Mouse (Mus musculus) G1E (cell line): Measurements from ENCODE around the gene Cryba4. TPM values are rescaled to one million over a fixed set of nuclear protein-coding genes. Genes with fewer than 3 reads are reported as not detected.

Source experiments
- ATAC-seq: 2 replicates; pipeline ENCODE4 v1.8.0; 2016; ENCODE audit warnings: mild to moderate bottlenecking; ENCODE audit not compliant: insufficient number of reproducible peaks, poor library complexity, low FRiP score, severe bottlenecking; ENCODE audit errors: extremely low read depth
- DNase-seq: peaks from one replicate; pipeline ENCODE4 v3.0.0; 2012; ENCODE audit warnings: low spot score
- H3K27me3 ChIP-seq: 2 replicates; pipeline ENCODE4 v1.6.1; 2012; ENCODE audit warnings: mild to moderate bottlenecking, low read length, inconsistent platforms; ENCODE audit not compliant: insufficient read depth
- H3K36me3 ChIP-seq: replicated peaks from 2 replicates; pipeline ENCODE3; 2012; ENCODE audit warnings: mild to moderate bottlenecking, inconsistent platforms
- H3K4me1 ChIP-seq: 2 replicates; pipeline ENCODE4 v1.6.1; 2012; ENCODE audit warnings: low read depth, low read length, inconsistent platforms, mixed read lengths; ENCODE audit not compliant: insufficient read depth
- H3K4me3 ChIP-seq: 2 replicates; pipeline ENCODE4 v1.5.1; 2012; ENCODE audit warnings: low read depth, mild to moderate bottlenecking, inconsistent platforms, low read length, moderate library complexity, mixed read lengths
- H3K9me3 ChIP-seq: replicated peaks from 2 replicates; pipeline ENCODE4 v1.6.1; 2012; ENCODE audit warnings: inconsistent platforms
- CTCF ChIP-seq: IDR thresholded peaks from 2 replicates; pipeline ENCODE4 v1.5.1; 2012; ENCODE audit warnings: low read depth, low read length, inconsistent platforms, mixed read lengths
- GATA1 ChIP-seq: IDR thresholded peaks from 2 replicates; pipeline ENCODE4 v1.6.1; 2012; ENCODE audit warnings: borderline replicate concordance, low read length, inconsistent platforms, mixed read lengths
- GATA2 ChIP-seq: IDR thresholded peaks from 2 replicates; pipeline ENCODE4 v1.6.1; 2012; ENCODE audit warnings: low read depth, low read length, inconsistent platforms, borderline replicate concordance
- POLR2AphosphoS5 ChIP-seq: IDR thresholded peaks from 2 replicates; pipeline ENCODE4 v1.6.1; 2012; ENCODE audit warnings: low read depth, low read length, inconsistent platforms; ENCODE audit not compliant: insufficient replicate concordance
- TAL1 ChIP-seq: conservative IDR thresholded peaks from 2 replicates; pipeline ENCODE4 v1.6.1; 2012; ENCODE audit warnings: low read depth, low read length, inconsistent platforms, mixed read lengths
- polyA plus RNA-seq: library from polyadenylated mRNA; stranded (reverse); fragments of >175 nt; gene quantifications from 2 replicates; pipeline ENCODE4 v1.2.3, GENCODE M21; 2012
- total RNA-seq, 2 experiments: library from RNA; stranded (forward) in 1 of 2; stranded (reverse) in 1 of 2; fragments of 200-1000 nt in 1 of 2; fragments of >200 nt in 1 of 2; fragmentation: Nextera tagmentation in 1 of 2; gene quantifications; 2 replicates each; pipeline ENCODE4 v1.2.3; 2014 to 2017

Cryba4 gene
- total and polyA plus RNA-seq, 3 experiments = 0.43 to 0.98 TPM; not detected in 1

DNA sequence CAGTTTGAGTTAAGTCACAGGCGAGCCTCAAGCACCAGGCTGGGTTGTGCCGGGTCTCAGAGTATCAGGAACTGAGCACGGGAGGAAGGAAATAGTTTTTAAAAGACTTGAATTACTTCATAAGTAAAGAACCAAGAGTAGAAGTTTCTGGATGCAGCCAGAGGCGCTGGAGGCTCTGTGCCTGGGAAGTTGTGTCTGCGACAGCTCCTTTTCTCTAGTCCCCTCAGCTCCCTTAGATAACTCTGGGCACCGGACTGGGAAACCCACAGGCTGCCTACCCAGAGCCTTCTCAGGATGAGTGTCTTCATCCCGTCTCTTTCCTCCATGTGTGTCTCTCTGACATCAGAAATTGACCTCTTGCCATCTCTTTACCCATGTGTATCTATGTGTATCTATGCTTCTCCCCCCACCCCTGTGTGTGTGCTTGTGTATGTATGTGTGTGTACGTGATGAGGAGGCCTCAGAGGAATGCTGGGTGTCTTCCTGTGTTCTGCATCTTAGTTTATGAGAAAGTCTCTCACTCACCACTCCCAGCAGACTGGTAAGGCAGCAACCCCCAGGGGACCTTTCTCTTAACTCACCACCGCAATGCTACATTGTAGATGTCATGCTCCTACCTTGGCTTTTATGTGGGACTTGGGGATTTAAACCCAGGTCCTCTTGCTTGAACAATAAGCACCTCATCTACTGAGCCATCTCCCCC lies 30.6 kb upstream of the Cryba4 start:
- H3K4me1 ChIP-seq = peaks cover 100% of the 10 kb centered on the region

DNA sequence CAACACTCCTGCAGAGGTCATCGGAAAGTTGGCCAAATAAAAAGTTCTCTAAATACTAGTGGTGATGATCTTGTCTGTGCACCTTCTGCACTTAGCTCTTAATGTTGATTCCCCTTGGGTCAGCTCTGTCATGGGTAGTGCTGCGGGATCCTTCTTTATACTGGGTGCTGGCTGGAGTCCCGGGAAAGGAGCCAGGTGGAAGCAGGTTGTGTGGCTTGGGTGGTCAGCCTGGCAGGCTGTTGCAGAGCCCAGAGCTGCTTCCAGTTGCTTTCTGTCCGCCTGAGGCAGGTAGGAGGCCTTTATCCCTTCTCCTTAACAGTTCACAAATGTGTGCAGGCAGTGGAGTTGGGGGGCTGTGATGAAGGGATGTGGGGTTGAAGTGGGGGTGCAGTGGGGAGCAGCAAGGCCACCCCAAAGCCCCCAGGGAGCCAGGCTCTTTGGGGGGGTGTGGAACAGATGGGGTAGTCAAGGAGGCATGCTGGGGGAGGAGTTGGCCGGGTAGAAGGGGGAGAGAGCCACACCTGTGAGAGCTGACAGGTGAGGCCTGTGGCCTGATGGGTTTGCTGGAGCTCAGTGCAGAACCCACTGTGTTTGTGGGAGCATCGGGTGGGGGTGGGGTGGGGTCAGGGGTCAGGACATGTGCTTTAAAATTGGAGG lies 29.9 kb upstream of the Cryba4 start:
- Histone ChIP-seq H3K27me3 (no peaks in the 10 kb centered on the region), H3K4me1 (peaks cover 100% of the 10 kb centered on the region), H3K4me3 (no peak overlapping the region; the same call in 1 of the 2 replicates), H3K9me3 (no peaks in the 10 kb centered on the region), H3K36me3 (peaks cover 85% of the 10 kb centered on the region)
- no peak for DNase-seq
- ATAC-seq = no peak
- no peak for TF ChIP-seq GATA1

More for the DNA sequence above, 30.6 kb upstream of the Cryba4 start:
- Histone ChIP-seq H3K4me3 (no peak overlapping the region; the same call in 1 of the 2 replicates), H3K36me3 (peaks cover 88% of the 10 kb centered on the region), H3K9me3 (no peaks in the 10 kb centered on the region), H3K27me3 (no peaks in the 10 kb centered on the region)
- DNase-seq = no peak
- ATAC-seq = no peak
- TF ChIP-seq TAL1 (no peak), POLR2AphosphoS5 (no peak), CTCF (no peak), GATA2 (no peak), GATA1 (no peak)

DNA sequence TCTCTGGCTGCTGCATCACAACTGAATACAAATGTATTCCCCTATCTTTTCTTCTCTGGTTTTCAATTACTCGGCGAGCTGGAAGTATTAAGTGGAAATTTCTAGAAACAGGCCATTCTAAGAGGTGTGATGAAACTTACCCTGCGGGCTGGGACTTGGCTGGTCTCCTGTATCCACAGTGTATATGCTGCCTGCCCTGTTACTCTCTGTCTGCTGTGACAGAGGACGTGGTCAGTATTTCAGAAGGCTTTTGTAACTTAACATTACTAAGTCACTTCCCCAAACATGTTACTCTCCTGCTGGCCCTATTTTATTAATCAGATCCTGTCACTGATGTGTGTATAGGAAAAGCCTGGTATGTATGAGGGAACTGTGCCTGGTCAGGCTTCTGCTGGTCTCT lies 29.4 kb upstream of the Cryba4 start:
- ATAC-seq (no peak), DNase-seq (no peak)
- H3K27me3 ChIP-seq = no peaks in the 10 kb centered on the region
- H3K4me3 ChIP-seq = peak overlapping the region; percentile 10; the same call in 1 of the 2 replicates
- H3K4me1 ChIP-seq = peaks cover 94% of the 10 kb centered on the region
- peaks cover 85% of the 10 kb centered on the region for H3K36me3 ChIP-seq
- no peaks in the 10 kb centered on the region for H3K9me3 ChIP-seq
- TF ChIP-seq CTCF = no peak
- no peak for TF ChIP-seq GATA1
- no peak for TF ChIP-seq GATA2
- TF ChIP-seq POLR2AphosphoS5 = no peak
- TF ChIP-seq TAL1 = no peak

DNA sequence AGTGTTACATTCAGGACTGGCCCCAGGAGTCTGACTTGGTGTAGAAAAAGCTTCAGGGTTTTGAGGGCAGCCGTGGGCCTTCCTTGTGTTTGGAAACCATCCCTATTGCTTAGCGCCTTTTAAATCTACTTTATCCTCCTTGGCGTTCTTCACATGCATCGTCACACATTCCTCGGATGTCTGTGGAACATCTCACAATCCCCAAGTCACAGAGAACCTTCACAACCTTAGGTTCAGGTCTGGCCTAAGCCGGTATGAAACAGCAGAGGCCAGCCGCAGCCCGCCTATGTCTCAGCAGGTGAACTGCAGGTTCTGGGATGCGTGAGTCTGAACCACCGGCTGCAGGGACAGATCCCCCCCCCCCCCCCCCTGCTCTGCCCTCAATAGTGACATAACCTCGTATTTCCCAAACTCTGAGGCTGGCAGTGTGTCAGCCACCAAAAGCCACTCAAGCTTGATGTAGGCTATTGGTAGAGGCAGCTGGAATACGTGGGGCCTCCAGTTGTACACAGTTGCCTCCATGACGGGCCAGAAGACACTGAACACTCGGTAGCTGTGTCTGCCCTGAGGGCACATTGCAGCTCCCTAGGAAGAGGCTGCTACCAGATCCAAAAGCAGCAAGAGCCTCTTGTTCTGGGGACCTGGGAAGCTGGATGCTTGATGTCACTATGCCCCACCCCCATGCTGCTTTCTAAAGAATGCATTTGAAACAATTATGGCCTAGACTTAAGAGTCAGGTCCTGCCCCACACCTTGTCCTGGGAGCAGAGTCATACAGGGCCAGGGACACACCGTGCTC lies 28.7 kb upstream of the Cryba4 start:
- H3K4me1 ChIP-seq = peaks cover 89% of the 10 kb centered on the region
- no peak for DNase-seq
- no peak for TF ChIP-seq GATA2
- TF ChIP-seq GATA1 = no peak
- no peak for TF ChIP-seq TAL1
- TF ChIP-seq POLR2AphosphoS5 = no peak
- TF ChIP-seq CTCF = no peak
- H3K9me3 ChIP-seq = no peaks in the 10 kb centered on the region
- no peaks in the 10 kb centered on the region for H3K27me3 ChIP-seq
- H3K4me3 ChIP-seq = peak overlapping the region; percentile 10; the same call in 1 of the 2 replicates
- ATAC-seq = no peak
- peaks cover 80% of the 10 kb centered on the region for H3K36me3 ChIP-seq

DNA sequence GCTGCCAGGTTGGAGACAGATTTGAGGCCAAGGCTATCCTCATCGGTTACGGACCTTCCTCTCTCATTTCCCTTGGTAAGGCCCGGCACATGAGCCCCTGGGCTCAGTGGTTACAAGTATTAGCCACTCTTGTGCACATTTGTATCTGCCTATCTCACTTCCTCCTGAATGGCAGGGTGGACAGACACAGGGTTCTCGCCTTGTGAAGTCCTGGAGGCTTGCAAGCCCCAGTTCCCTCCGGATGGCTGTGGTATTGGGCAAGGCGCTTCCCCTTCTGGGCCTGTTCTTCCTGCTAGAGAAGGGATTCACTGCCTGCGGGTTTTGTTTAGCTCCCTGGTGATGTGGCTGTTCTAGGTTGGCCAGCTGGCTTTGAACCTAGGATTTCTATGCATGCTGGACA lies 27.8 kb upstream of the Cryba4 start:
- peaks cover 89% of the 10 kb centered on the region for H3K4me1 ChIP-seq
- DNase-seq = no peak
- H3K9me3 ChIP-seq = no peaks in the 10 kb centered on the region
- peaks cover 73% of the 10 kb centered on the region for H3K36me3 ChIP-seq
- TF ChIP-seq GATA1 (no peak), CTCF (no peak), GATA2 (no peak), POLR2AphosphoS5 (no peak), TAL1 (no peak)
- no peaks in the 10 kb centered on the region for H3K27me3 ChIP-seq
- H3K4me3 ChIP-seq = peak overlapping the region; percentile 38; the same call in 1 of the 2 replicates
- ATAC-seq = peak; percentile 4; the same call in 1 of the 2 replicates
